Mouse (Mus musculus): Measurements from ENCODE around the gene Gdpgp1. TPM values are rescaled to one million over a fixed set of nuclear protein-coding genes. Genes with fewer than 3 reads are reported as not detected.
A peak's percentile ranks its signal among the peaks of the same experiment; 100 is the strongest.

Gene Gdpgp1
- total and polyA plus RNA-seq, 3 experiments, result 4.0 to 4.6 TPM; not detected in 1

DNA sequence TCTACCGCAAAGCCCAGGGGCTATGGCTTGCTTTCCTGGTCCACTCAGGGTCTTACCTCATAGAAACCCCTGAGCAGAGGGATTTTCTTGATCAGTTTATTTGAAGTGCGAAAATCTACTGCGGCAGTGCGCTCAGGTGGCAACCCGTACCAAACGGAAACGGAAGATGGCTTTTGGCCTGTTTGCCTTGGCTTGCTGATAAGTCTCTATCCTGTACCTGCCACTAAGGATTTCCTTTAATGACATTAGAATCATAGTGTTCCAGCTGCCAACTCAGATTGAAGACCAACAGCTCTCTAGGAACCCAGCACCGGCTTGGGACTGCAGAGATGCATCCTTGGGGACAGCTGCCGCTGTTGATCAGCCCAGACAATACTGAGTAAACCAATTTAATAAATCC is 1.1 kb downstream of the Gdpgp1 start:
- peak overlapping the region; percentile 85 to 91 for H3K4me3 ChIP-seq (ENCODE audit: control insufficient read depth in 1 of 2, insufficient read depth in 1 of 2, low read depth in 2 of 2, low read length in 2 of 2)
- peak overlapping the region; percentile 55; the same call in 1 of the 2 replicates for H3K27ac ChIP-seq (ENCODE audit: control insufficient read depth, low read depth, low read length)
- peaks cover 0 to 6% of the 10 kb centered on the region in 2 experiments; a peak in 2 of 4 replicates for H3K36me3 ChIP-seq (ENCODE audit: control insufficient read depth in 1 of 2, insufficient read depth in 2 of 2, low read length in 2 of 2)
- peak overlapping the region; percentile 70 for H3K9ac ChIP-seq (ENCODE audit: control insufficient read depth, low read depth, low read length, poor library complexity, severe bottlenecking)
- peaks cover 10% of the 10 kb centered on the region for H3K79me2 ChIP-seq (ENCODE audit: control insufficient read depth, insufficient read depth, low read length, poor library complexity)
- H3K9me3 ChIP-seq (replicated peaks; ENCODE audit: insufficient read depth, low read length), result no peaks in the 10 kb centered on the region
- TF ChIP-seq CTCF (IDR thresholded peaks at IDR 0.05 in 2 of 3, conservative IDR thresholded peaks at IDR 0.05 in 1 of 3; ENCODE audit: control insufficient read depth in 1 of 3, insufficient read depth in 1 of 3, low read depth in 2 of 3, low read length in 3 of 3, poor library complexity in 1 of 3, severe bottlenecking in 1 of 3) (no peak), ZC3H11A (IDR thresholded peaks at IDR 0.05; ENCODE audit: low read depth, low read length) (no peak), EP300 (IDR thresholded peaks at IDR 0.05; ENCODE audit: low read depth in 1 of 2, low read length in 2 of 2) (peak in 1 of 2 experiments; percentile 65; a peak in 3 of 4 replicates), HCFC1 (IDR thresholded peaks at IDR 0.05; ENCODE audit: low read depth, low read length) (0 out of 2 replicates have a peak, but pooled peaks have one; percentile 19), GATA1 (IDR thresholded peaks at IDR 0.05; ENCODE audit: low read depth, low read length) (peak; percentile 65), TAL1 (IDR thresholded peaks at IDR 0.05; ENCODE audit: low read length) (peak; percentile 44), TCF12 (IDR thresholded peaks at IDR 0.05; ENCODE audit: low read depth, low read length) (peak; percentile 69), MYB (IDR thresholded peaks at IDR 0.05; ENCODE audit: low read depth, low read length) (peak; percentile 23; the same call in 1 of the 2 replicates), USF2 (IDR thresholded peaks at IDR 0.05; ENCODE audit: borderline replicate concordance in 1 of 2, insufficient read depth in 1 of 2, low read depth in 1 of 2, low read length in 2 of 2) (no peak), RCOR1 (IDR thresholded peaks at IDR 0.05; ENCODE audit: low read depth, low read length) (peak; percentile 52; the same call in 1 of the 2 replicates), NRF1 (IDR thresholded peaks at IDR 0.05; ENCODE audit: insufficient read depth, low read depth, low read length, poor library complexity, severe bottlenecking) (no peak), USF1 (IDR thresholded peaks at IDR 0.05; ENCODE audit: low read depth, low read length) (no peak)
- DNase-seq (ENCODE audit: low read depth, low spot score), result peak; percentile 70
- peaks cover 5 to 6% of the 10 kb centered on the region in 2 experiments; a peak in 3 of 4 replicates for H3K4me1 ChIP-seq (ENCODE audit: control insufficient read depth in 1 of 2, insufficient read depth in 2 of 2, low read length in 2 of 2)
- no peaks in the 10 kb centered on the region for H3K27me3 ChIP-seq (ENCODE audit: control insufficient read depth in 1 of 2, insufficient read depth in 2 of 2, low read length in 2 of 2)

DNA sequence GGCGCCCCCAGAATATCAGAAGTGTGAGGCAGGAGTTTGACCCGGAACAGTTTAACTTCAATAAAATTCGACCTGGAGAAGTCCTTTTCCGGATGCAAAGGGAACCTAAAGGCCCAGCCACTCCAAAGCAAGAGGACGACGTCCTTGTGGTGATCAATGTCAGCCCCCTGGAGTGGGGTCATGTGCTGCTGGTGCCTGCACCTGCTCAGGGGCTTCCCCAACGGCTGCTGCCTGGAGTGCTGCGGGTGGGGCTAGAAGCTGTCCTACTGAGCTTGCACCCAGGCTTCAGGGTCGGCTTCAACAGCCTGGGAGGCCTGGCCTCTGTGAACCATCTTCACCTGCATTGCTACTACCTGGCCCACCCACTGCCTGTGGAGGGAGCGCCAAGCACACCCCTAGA is 5.9 kb downstream of the Gdpgp1 start:
- H3K4me1 ChIP-seq (ENCODE audit: control insufficient read depth in 1 of 2, insufficient read depth in 2 of 2, low read length in 2 of 2), result peaks cover 0 to 6% of the 10 kb centered on the region in 2 experiments; a peak in 3 of 4 replicates
- no peaks in the 10 kb centered on the region for H3K9me3 ChIP-seq (replicated peaks; ENCODE audit: insufficient read depth, low read length)
- DNase-seq (ENCODE audit: low read depth, low spot score), result no peak
- H3K27me3 ChIP-seq (ENCODE audit: control insufficient read depth in 1 of 2, insufficient read depth in 2 of 2, low read length in 2 of 2), result no peaks in the 10 kb centered on the region
- no peak for TF ChIP-seq ZKSCAN1 (IDR thresholded peaks at IDR 0.05; ENCODE audit: low read depth, low read length)
- no peak for TF ChIP-seq POLR2AphosphoS5 (IDR thresholded peaks at IDR 0.05; ENCODE audit: borderline replicate concordance, low read depth, low read length)
- no peak for TF ChIP-seq NELFE (IDR thresholded peaks at IDR 0.05; ENCODE audit: low read depth, low read length)
- no peak for TF ChIP-seq CTCF (IDR thresholded peaks at IDR 0.05 in 2 of 3, conservative IDR thresholded peaks at IDR 0.05 in 1 of 3; ENCODE audit: control insufficient read depth in 1 of 3, insufficient read depth in 1 of 3, low read depth in 2 of 3, low read length in 3 of 3, poor library complexity in 1 of 3, severe bottlenecking in 1 of 3)
- TF ChIP-seq ZMIZ1 (IDR thresholded peaks at IDR 0.05; ENCODE audit: low read depth, low read length), result no peak
- TF ChIP-seq MAFK (IDR thresholded peaks at IDR 0.05; ENCODE audit: borderline replicate concordance, low read depth, low read length), result no peak
- TF ChIP-seq CHD2 (IDR thresholded peaks at IDR 0.05; ENCODE audit: low read length), result no peak
- no peak for TF ChIP-seq NRF1 (IDR thresholded peaks at IDR 0.05; ENCODE audit: insufficient read depth, low read depth, low read length, poor library complexity, severe bottlenecking)
- TF ChIP-seq USF2 (IDR thresholded peaks at IDR 0.05; ENCODE audit: borderline replicate concordance in 1 of 2, insufficient read depth in 1 of 2, low read depth in 1 of 2, low read length in 2 of 2), result no peak
- no peak for TF ChIP-seq CHD1 (IDR thresholded peaks at IDR 0.05; ENCODE audit: low read depth, low read length)
- no peak for TF ChIP-seq GATA1 (IDR thresholded peaks at IDR 0.05; ENCODE audit: low read depth, low read length)
- no peak overlapping the region for H3K9ac ChIP-seq (ENCODE audit: control insufficient read depth, low read depth, low read length, poor library complexity, severe bottlenecking)
- no peak overlapping the region for H3K4me3 ChIP-seq (ENCODE audit: control insufficient read depth in 1 of 2, insufficient read depth in 1 of 2, low read depth in 2 of 2, low read length in 2 of 2)
- no peak overlapping the region for H3K27ac ChIP-seq (ENCODE audit: control insufficient read depth, low read depth, low read length)
- peaks cover 4 to 6% of the 10 kb centered on the region in 2 experiments; a peak in 3 of 4 replicates for H3K36me3 ChIP-seq (ENCODE audit: control insufficient read depth in 1 of 2, insufficient read depth in 2 of 2, low read length in 2 of 2)
- H3K79me2 ChIP-seq (ENCODE audit: control insufficient read depth, insufficient read depth, low read length, poor library complexity), result peaks cover 10% of the 10 kb centered on the region

All from MEL (cell line).